Mouse (Mus musculus): ENCODE results near the gene Mucl3. TPM values are rescaled to one million over a fixed set of nuclear protein-coding genes. Genes with fewer than 3 reads are reported as not detected.

Mucl3 gene
- total RNA-seq, 2 experiments from 2014 or later = not detected

Other genes starting within 250 kb of the Mucl3 start
- under 1 TPM; 0.18 to 0.36 TPM for gene H2-Q6, start 218.8 kb downstream of the Mucl3 start, total RNA-seq (2021)
- under 1 TPM; 0.36 to 0.66 TPM for gene H2-Q7, start 204.5 kb downstream of the Mucl3 start, total RNA-seq (2021)
- gene H2-Q10, start 173.6 kb downstream of the Mucl3 start, total RNA-seq (2021) = under 1 TPM; 0.16 to 0.20 TPM
- gene Pou5f1, start 137.7 kb downstream of the Mucl3 start, total RNA-seq (2021) = not detected
- gene Tcf19, start 126.9 kb downstream of the Mucl3 start, total RNA-seq (2021) = 1 to 10 TPM; 7.2 to 9.3 TPM
- 10 to 100 TPM; 13.6 TPM for gene Cchcr1, start 126.6 kb downstream of the Mucl3 start, total RNA-seq (2021)
- 1 to 10 TPM; 1.5 to 2.4 TPM for gene Psors1c2, start 110.5 kb downstream of the Mucl3 start, total RNA-seq (2021)
- gene Cdsn, start 91.6 kb downstream of the Mucl3 start, total RNA-seq (2021) = under 1 TPM; 0.26 to 0.36 TPM
- not detected for gene 2300002M23Rik, start 76.2 kb downstream of the Mucl3 start, total RNA-seq (2021)
- gene Sfta2, start 42.1 kb downstream of the Mucl3 start, total RNA-seq (2021) = not detected
- not detected for gene Gm9573, start 17.1 kb downstream of the Mucl3 start, total RNA-seq (2021)
- gene Vars2, start 23.9 kb upstream of the Mucl3 start, total RNA-seq (2021) = 10 to 100 TPM; 51.5 to 53.3 TPM
- gene Gtf2h4, start 30.0 kb upstream of the Mucl3 start, total RNA-seq (2021) = 10 to 100 TPM; 29.1 to 31.8 TPM
- gene Ddr1, start 60.9 kb upstream of the Mucl3 start, total RNA-seq (2021) = 10 to 100 TPM; 42.6 to 50.1 TPM
- 1 to 10 TPM; 4.8 to 5.1 TPM for gene Ier3, start 178.0 kb upstream of the Mucl3 start, total RNA-seq (2021)
- gene Flot1, start 179.5 kb upstream of the Mucl3 start, total RNA-seq (2021) = 100 to 1,000 TPM; 113 TPM
- 1,000 to 10,000 TPM; 2,525 to 2,580 TPM for gene Tubb5, start 194.6 kb upstream of the Mucl3 start, total RNA-seq (2021)
- gene Mdc1, start 197.8 kb upstream of the Mucl3 start, total RNA-seq (2021) = 10 to 100 TPM; 30.1 to 30.4 TPM
- gene Nrm, start 217.6 kb upstream of the Mucl3 start, total RNA-seq (2021) = 1 to 10 TPM; 6.1 to 7.0 TPM
- gene Ppp1r18, start 221.9 kb upstream of the Mucl3 start, total RNA-seq (2021) = 10 to 100 TPM; 43.3 to 52.7 TPM
- 10 to 100 TPM; 37.4 to 38.8 TPM for gene Dhx16, start 236.1 kb upstream of the Mucl3 start, total RNA-seq (2021)

Data from left cerebral cortex, postnatal 4 days (tissue).